Mouse (Mus musculus) cerebellum, adult 2 months (tissue): ENCODE results near the gene Ccdc92.

Source experiments
- CTCF ChIP-seq: fragments of 200-500 bp; IDR thresholded peaks from 2 replicates; pipeline ENCODE4 v1.5.1; 2011; ENCODE audit warnings: low read depth, mild to moderate bottlenecking, control low read depth, low read length, moderate library complexity, borderline replicate concordance; ENCODE audit not compliant: insufficient read depth
- POLR2A ChIP-seq: fragments of 200-500 bp; IDR thresholded peaks from 2 replicates; pipeline ENCODE4 v1.6.1; 2011; ENCODE audit warnings: low read length, control low read depth, borderline replicate concordance; ENCODE audit not compliant: insufficient read depth

DNA sequence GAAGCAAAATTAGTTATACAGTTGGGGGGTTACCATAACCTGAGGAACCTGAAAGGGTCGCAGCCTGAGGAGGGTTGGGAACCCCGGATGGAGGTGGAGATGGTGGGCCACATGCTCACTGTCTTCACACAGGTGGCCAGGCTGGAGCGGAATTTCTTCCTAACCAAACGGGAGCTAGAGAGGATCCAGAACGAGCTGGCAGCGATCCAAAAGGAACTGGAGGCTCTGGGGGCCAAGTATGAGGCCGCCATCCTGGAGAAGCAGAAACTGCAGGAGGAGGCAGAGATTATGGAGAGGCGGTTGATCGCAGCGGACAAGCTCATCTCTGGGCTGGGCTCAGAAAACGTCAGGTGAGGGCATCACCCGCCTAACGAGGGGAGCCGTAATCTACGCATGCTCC is 45.2 kb downstream of the Ccdc92 start:
- TF ChIP-seq CTCF (no peak), POLR2A (no peak)
